Mouse (Mus musculus) bone marrow, adult 2 months (tissue): ENCODE data around the gene Syne4. TPM values are rescaled to one million over a fixed set of nuclear protein-coding genes. Genes with fewer than 3 reads are reported as not detected.

Source experiments
- H3K27ac ChIP-seq: fragments of 200-500 bp; 2 replicates; pipeline ENCODE4 v1.5.1; 2012; ENCODE audit warnings: low read depth, mild to moderate bottlenecking, control low read depth, inconsistent platforms, low read length; ENCODE audit not compliant: control insufficient read depth, poor library complexity, insufficient read depth
- H3K4me1 ChIP-seq: fragments of 200-500 bp; 2 replicates; pipeline ENCODE4 v1.6.1; 2011; ENCODE audit warnings: low read length; ENCODE audit not compliant: control insufficient read depth, insufficient read depth
- H3K4me3 ChIP-seq: fragments of 200-500 bp; replicated peaks from 2 replicates; pipeline ENCODE3; 2011; ENCODE audit warnings: mild to moderate bottlenecking, low read depth, low read length, control low read depth; ENCODE audit not compliant: control insufficient read depth
- CTCF ChIP-seq: fragments of 200-500 bp; IDR thresholded peaks from 2 replicates; pipeline ENCODE4 v1.5.1; 2011; ENCODE audit warnings: low read length, control low read depth; ENCODE audit not compliant: control insufficient read depth, insufficient read depth
- POLR2A ChIP-seq: fragments of 200-500 bp; IDR thresholded peaks from 2 replicates; pipeline ENCODE4 v1.6.1; 2011; ENCODE audit warnings: low read depth, mild to moderate bottlenecking, control low read depth, low read length, borderline replicate concordance; ENCODE audit not compliant: control insufficient read depth
- WGBS: fragments of 180-500 bp; shearing (Covaris S2); methylation state at CpG from one replicate; pipeline ENCODE4 v1.1.7; 2018; 5-methylcytosine and 5-hydroxymethylcytosine counted together
- polyA plus RNA-seq: library from polyadenylated mRNA; stranded (reverse); fragments of >200 nt; gene quantifications from 2 replicates; pipeline ENCODE4 v1.2.4, GENCODE M21; 2011; ENCODE audit warnings: low replicate concordance; ENCODE audit not compliant: missing spikeins, insufficient read depth, insufficient read length

The Syne4 gene
- polyA plus RNA-seq, 1 experiment: 8.9 TPM

GRCm38 (mm10) chr7:30279951-30280669 is 34.5 kb upstream of the Syne4 start, which contains the start of the genes Thap8 and Wdr62:
Thap8 (plus strand) TSS chr7:30280094.
Wdr62 (minus strand) TSS chr7:30280419.
- under 1% methylated on average over 49 of the region's 49 CpGs for WGBS
- H3K27ac ChIP-seq: peak within 1 kb of the TSS; percentile 90
- peak within 1 kb of the TSS; percentile 82 for H3K4me3 ChIP-seq
- TF ChIP-seq POLR2A (peak; percentile 60; the same call in 1 of the 2 replicates), CTCF (no peak)
- H3K4me1 ChIP-seq: no peaks in the 10 kb centered on the region; the same call in 1 of the 2 replicates

- Histone ChIP-seq H3K4me1 (no peaks in the 10 kb centered on the region; the same call in 1 of the 2 replicates), H3K27ac (peak overlapping the region; percentile 90), H3K4me3 (peak overlapping the region; percentile 82)
- WGBS: under 1% methylated on average over 20 of the region's 20 CpGs
- TF ChIP-seq CTCF (peak; percentile 14; the same call in 1 of the 2 replicates), POLR2A (0 out of 2 replicates have a peak, but pooled peaks have one; percentile 34)
Measured at GRCm38 (mm10) chr7:30280670-30281138, 33.9 kb upstream of the Syne4 start.

GRCm38 (mm10) chr7:30281522-30281921 is 33.1 kb upstream of the Syne4 start:
- 81% methylated on average over 4 of the region's 4 CpGs for WGBS
- no peak overlapping the region for H3K27ac ChIP-seq
- H3K4me1 ChIP-seq: no peaks in the 10 kb centered on the region; the same call in 1 of the 2 replicates
- TF ChIP-seq CTCF: no peak
- TF ChIP-seq POLR2A: no peak
- no peak overlapping the region for H3K4me3 ChIP-seq

- WGBS: 78% methylated on average over 7 of the region's 7 CpGs
- Histone ChIP-seq H3K4me3 (no peak overlapping the region), H3K4me1 (no peaks in the 10 kb centered on the region; the same call in 1 of the 2 replicates), H3K27ac (no peak overlapping the region)
- TF ChIP-seq POLR2A (no peak), CTCF (no peak)
Measured at GRCm38 (mm10) chr7:30282740-30283139, 31.9 kb upstream of the Syne4 start.

- no peak for TF ChIP-seq POLR2A
- TF ChIP-seq CTCF: no peak
- 44% methylated on average over 8 of the region's 8 CpGs for WGBS
- Histone ChIP-seq H3K4me3 (no peak overlapping the region), H3K27ac (no peak overlapping the region), H3K4me1 (no peaks in the 10 kb centered on the region)
Measured at GRCm38 (mm10) chr7:30286701-30287410, 27.8 kb upstream of the Syne4 start.

- Histone ChIP-seq H3K27ac (no peak overlapping the region), H3K4me3 (no peak overlapping the region), H3K4me1 (no peaks in the 10 kb centered on the region)
- no peak for TF ChIP-seq POLR2A
- 69% methylated on average over 6 of the region's 6 CpGs for WGBS
Measured at GRCm38 (mm10) chr7:30288046-30288445, 26.6 kb upstream of the Syne4 start.

GRCm38 (mm10) chr7:30289071-30289713 is 25.4 kb upstream of the Syne4 start:
- no peaks in the 10 kb centered on the region for H3K4me1 ChIP-seq
- no peak overlapping the region for H3K27ac ChIP-seq
- TF ChIP-seq POLR2A (no peak), CTCF (no peak)
- WGBS: 81% methylated on average over 7 of the region's 7 CpGs
- no peak overlapping the region for H3K4me3 ChIP-seq

- 77% methylated on average over 10 of the region's 10 CpGs for WGBS
- no peak for TF ChIP-seq CTCF
- no peak for TF ChIP-seq POLR2A
Measured at GRCm38 (mm10) chr7:30289714-30290399, 24.8 kb upstream of the Syne4 start.

More at GRCm38 (mm10) chr7:30289714-30290399, 24.8 kb upstream of the Syne4 start:
- Histone ChIP-seq H3K4me1 (no peaks in the 10 kb centered on the region), H3K4me3 (no peak overlapping the region), H3K27ac (no peak overlapping the region)
